Mouse (Mus musculus) 3T3-L1 (cell line): ENCODE measurements around the gene Zfp800.
A peak's percentile ranks its signal among the peaks of the same experiment; 100 is the strongest.

Experiments
- DNase-seq: peaks from one replicate; pipeline ENCODE4 v3.0.0-alpha.2; 2015; ENCODE audit warnings: low read depth, low spot score

Zfp800 gene

GRCm38 (mm10) chr6:28214658-28215267, 183.0 kb downstream of the Zfp800 start:
- no peak for DNase-seq

- DNase-seq, result no peak
These were observed 194.4 kb downstream of the Zfp800 start for GRCm38 (mm10) chr6:28203454-28203853.

- no peak for DNase-seq
These were observed 195.0 kb downstream of the Zfp800 start for GRCm38 (mm10) chr6:28202833-28203232.

GRCm38 (mm10) chr6:28193901-28194300, 203.9 kb downstream of the Zfp800 start:
- peak; percentile 62 for DNase-seq

GRCm38 (mm10) chr6:28191935-28192334, 205.9 kb downstream of the Zfp800 start:
- peak; percentile 39 for DNase-seq
